8 mouse cellular contexts compared by ENCODE assay signal in genomic region chr10:128731002-128731433, GRCm38 (mm10). TPM values are rescaled to one million over a fixed set of nuclear protein-coding genes. Genes with fewer than 3 reads are reported as not detected.
DNase-seq lines count a peak whose midpoint lies in the region; ATAC-seq lines count a peak whose summit lies in the region.

No protein-coding gene starts in this region.

- H3K9ac ChIP-seq in intestine, embryonic 16.5 days (ENCODE audit: low read depth, low read length): no peak overlapping the region
- no peak overlapping the region for H3K9ac ChIP-seq in limb, embryonic 12.5 days (replicated peaks)
- H3K9ac ChIP-seq in midbrain, embryonic 14.5 days (replicated peaks; ENCODE audit: low read length): no peak overlapping the region

- ATAC-seq in intestine, embryonic 16.5 days: peak; percentile 59
- ATAC-seq in limb, embryonic 12.5 days (ENCODE audit: insufficient number of reproducible peaks, insufficient read depth, low FRiP score, low TSS enrichment, low read depth): peak; percentile 32; the same call in 1 of the 2 replicates
- ATAC-seq in midbrain, embryonic 14.5 days (ENCODE audit: low FRiP score, low TSS enrichment): no peak

- peak; percentile 33 to 51 for DNase-seq in urinary bladder, adult 18-20 months (ENCODE audit: low spot score in 2 of 2)
- no peak for DNase-seq in urinary bladder, adult 2 months (ENCODE audit: low spot score)
- peak; percentile 49 for DNase-seq in embryo, embryonic 11.5 days (ENCODE audit: low read depth, low spot score)
- peak; percentile 67 to 80 for DNase-seq in gastrocnemius, postnatal 4 days (ENCODE audit: low spot score in 2 of 2)
- DNase-seq in midbrain, embryonic 14.5 days: peak; percentile 82
- DNase-seq in spleen, adult 18-20 months: peak; percentile 51 to 74

- H3K4me2 ChIP-seq in intestine, embryonic 16.5 days (ENCODE audit: low read depth, low read length): no peak overlapping the region
- H3K4me2 ChIP-seq in limb, embryonic 12.5 days: no peak overlapping the region
- no peak overlapping the region for H3K4me2 ChIP-seq in midbrain, embryonic 14.5 days (ENCODE audit: low read length)

- H3K27me3 ChIP-seq in intestine, embryonic 16.5 days (replicated peaks; ENCODE audit: control insufficient read depth, insufficient read depth, low read length): no peaks in the 10 kb centered on the region
- H3K27me3 ChIP-seq in limb, embryonic 12.5 days: no peaks in the 10 kb centered on the region
- H3K27me3 ChIP-seq in midbrain, embryonic 14.5 days (ENCODE audit: control insufficient read depth, insufficient read depth, low read length): no peaks in the 10 kb centered on the region

- no peaks in the 10 kb centered on the region for H3K4me1 ChIP-seq in intestine, embryonic 16.5 days (ENCODE audit: control insufficient read depth, insufficient read depth, low read length)
- H3K4me1 ChIP-seq in limb, embryonic 12.5 days (replicated peaks): no peaks in the 10 kb centered on the region
- H3K4me1 ChIP-seq in midbrain, embryonic 14.5 days (ENCODE audit: control insufficient read depth, insufficient read depth, low read length): no peaks in the 10 kb centered on the region

- H3K36me3 ChIP-seq in intestine, embryonic 16.5 days (ENCODE audit: control insufficient read depth, insufficient read depth, low read length): peaks cover 11% of the 10 kb centered on the region; the same call in 1 of the 2 replicates
- peaks cover 9% of the 10 kb centered on the region; the same call in 1 of the 2 replicates for H3K36me3 ChIP-seq in limb, embryonic 12.5 days
- no peaks in the 10 kb centered on the region for H3K36me3 ChIP-seq in midbrain, embryonic 14.5 days (ENCODE audit: control insufficient read depth, insufficient read depth, low read length)

- H3K4me3 ChIP-seq in intestine, embryonic 16.5 days (ENCODE audit: low read length): no peak overlapping the region
- H3K4me3 ChIP-seq in limb, embryonic 12.5 days (replicated peaks): no peak overlapping the region
- H3K4me3 ChIP-seq in midbrain, embryonic 14.5 days (replicated peaks; ENCODE audit: low read depth, low read length): no peak overlapping the region

- no peak overlapping the region for H3K27ac ChIP-seq in intestine, embryonic 16.5 days (ENCODE audit: low read length)
- H3K27ac ChIP-seq in limb, embryonic 12.5 days: no peak overlapping the region
- H3K27ac ChIP-seq in midbrain, embryonic 14.5 days (replicated peaks; ENCODE audit: low read depth, low read length): no peak overlapping the region

- WGBS in intestine, embryonic 16.5 days: 20% methylated on average over 10 of the region's 10 CpGs
- WGBS in limb, embryonic 12.5 days: 23% methylated on average over 10 of the region's 10 CpGs
- WGBS in midbrain, embryonic 14.5 days: 18% methylated on average over 10 of the region's 10 CpGs

- H3K9me3 ChIP-seq in intestine, embryonic 16.5 days (ENCODE audit: control insufficient read depth, low read length): 0 out of 2 replicates have a peak, but pooled peaks cover 4% of the 10 kb centered on the region
- no peaks in the 10 kb centered on the region for H3K9me3 ChIP-seq in limb, embryonic 12.5 days
- no peaks in the 10 kb centered on the region for H3K9me3 ChIP-seq in midbrain, embryonic 14.5 days (ENCODE audit: control insufficient read depth, low read length)

RNA-seq across cellular contexts. Expression of gene Dgka, which starts 13.6 kb away (rescaled TPM):
- polyA plus RNA-seq in urinary bladder, adult 2 months (2012; rRNA removed): 65.5 and 71.0 TPM in 2 replicates
- total RNA-seq in gastrocnemius, postnatal 4 days (2021): 1 to 10 TPM; 6.7 TPM
- polyA plus RNA-seq in intestine, embryonic 16.5 days (2015; fragmentation: Nextera tagmentation; extraction: Ambion mirVana): 7.8 and 7.9 TPM in 2 replicates
- 8.4 and 8.9 TPM in 2 replicates for polyA plus RNA-seq in limb, embryonic 12.5 days (2016; fragmentation: Nextera tagmentation; extraction: Ambion mirVana)
- 5.7 and 6.2 TPM in 2 replicates for polyA plus RNA-seq in midbrain, embryonic 14.5 days (2014; fragmentation: Nextera tagmentation; extraction: Ambion mirVana)

RNA-seq across cellular contexts. Expression of gene Pym1, which starts 16.7 kb away (rescaled TPM):
- polyA plus RNA-seq in urinary bladder, adult 2 months (2012; rRNA removed): 32.9 and 36.9 TPM in 2 replicates
- total RNA-seq in gastrocnemius, postnatal 4 days (2021): 10 to 100 TPM; 18.3 to 22.1 TPM
- 28.4 and 31.5 TPM in 2 replicates for polyA plus RNA-seq in intestine, embryonic 16.5 days (2015; fragmentation: Nextera tagmentation; extraction: Ambion mirVana)
- 54.2 and 55.2 TPM in 2 replicates for polyA plus RNA-seq in limb, embryonic 12.5 days (2016; fragmentation: Nextera tagmentation; extraction: Ambion mirVana)
- polyA plus RNA-seq in midbrain, embryonic 14.5 days (2014; fragmentation: Nextera tagmentation; extraction: Ambion mirVana): 46.7 and 60.0 TPM in 2 replicates

RNA-seq across cellular contexts. Expression of gene Cdk2, which starts 26.2 kb away (rescaled TPM):
- polyA plus RNA-seq in urinary bladder, adult 2 months (2012; rRNA removed): 23.6 and 32.4 TPM in 2 replicates
- total RNA-seq in gastrocnemius, postnatal 4 days (2021): 10 to 100 TPM; 38.7 to 42.8 TPM
- 60.4 and 65.2 TPM in 2 replicates for polyA plus RNA-seq in intestine, embryonic 16.5 days (2015; fragmentation: Nextera tagmentation; extraction: Ambion mirVana)
- polyA plus RNA-seq in limb, embryonic 12.5 days (2016; fragmentation: Nextera tagmentation; extraction: Ambion mirVana): 147 and 161 TPM in 2 replicates
- 13.2 and 24.2 TPM in 2 replicates for polyA plus RNA-seq in midbrain, embryonic 14.5 days (2014; fragmentation: Nextera tagmentation; extraction: Ambion mirVana)

RNA-seq across cellular contexts. Expression of gene Pmel, which starts 27.0 kb away (rescaled TPM):
- 0.72 and 0.95 TPM in 2 replicates for polyA plus RNA-seq in urinary bladder, adult 2 months (2012; rRNA removed)
- 1 to 10 TPM; 4.0 to 5.2 TPM for total RNA-seq in gastrocnemius, postnatal 4 days (2021)
- 1.5 and 1.6 TPM in 2 replicates for polyA plus RNA-seq in intestine, embryonic 16.5 days (2015; fragmentation: Nextera tagmentation; extraction: Ambion mirVana)
- 0.71 and 1.2 TPM in 2 replicates for polyA plus RNA-seq in limb, embryonic 12.5 days (2016; fragmentation: Nextera tagmentation; extraction: Ambion mirVana)
- 0.22 and 0.38 TPM in 2 replicates for polyA plus RNA-seq in midbrain, embryonic 14.5 days (2014; fragmentation: Nextera tagmentation; extraction: Ambion mirVana)

RNA-seq across cellular contexts. Expression of gene Rab5b, which starts 35.0 kb away (rescaled TPM):
- 101 and 107 TPM in 2 replicates for polyA plus RNA-seq in urinary bladder, adult 2 months (2012; rRNA removed)
- 10 to 100 TPM; 85.8 to 88.8 TPM for total RNA-seq in gastrocnemius, postnatal 4 days (2021)
- 61.6 and 64.5 TPM in 2 replicates for polyA plus RNA-seq in intestine, embryonic 16.5 days (2015; fragmentation: Nextera tagmentation; extraction: Ambion mirVana)
- polyA plus RNA-seq in limb, embryonic 12.5 days (2016; fragmentation: Nextera tagmentation; extraction: Ambion mirVana): 72.7 and 78.2 TPM in 2 replicates
- 80.4 and 100 TPM in 2 replicates for polyA plus RNA-seq in midbrain, embryonic 14.5 days (2014; fragmentation: Nextera tagmentation; extraction: Ambion mirVana)
